8 mouse cellular contexts compared by ENCODE assay signal in the genomic region with DNA sequence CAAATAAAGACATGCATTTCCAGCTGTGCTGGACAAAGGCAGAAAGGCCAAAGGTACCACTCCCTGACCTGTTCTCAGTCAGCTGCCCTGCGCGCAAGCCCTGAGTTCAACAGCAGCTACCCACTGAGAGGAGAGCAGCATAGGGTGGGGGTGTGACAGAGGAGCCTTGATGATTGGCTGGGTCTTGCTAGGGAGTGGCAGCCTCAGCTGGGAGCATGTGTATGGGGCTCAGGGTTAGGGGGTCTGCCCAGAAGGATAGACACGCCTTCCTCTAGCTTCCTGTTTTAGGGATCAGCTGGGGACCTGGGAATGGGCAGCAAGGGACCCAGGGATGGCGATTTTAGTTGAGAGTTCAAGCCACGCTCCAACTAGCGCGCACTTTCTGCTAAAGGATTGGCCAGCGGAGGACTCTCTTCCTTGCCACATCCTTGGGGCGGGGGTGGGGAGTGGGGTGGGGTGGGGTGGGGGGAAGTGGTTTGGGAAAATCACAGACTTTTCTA.
DNase-seq lines count a peak whose midpoint lies in the region; ATAC-seq lines count a peak whose summit lies in the region.

No protein-coding gene starts in this region.

- DNase-seq in cerebellum, adult 9-10 months = peak; percentile 61
- no peak for DNase-seq in cerebellum, adult 11 months
- DNase-seq in midbrain, embryonic 14.5 days = peak; percentile 53
- no peak for DNase-seq in frontal cortex, postnatal 36 days (ENCODE audit: low spot score in 2 of 2)
- no peak for DNase-seq in layer of hippocampus, postnatal 10 days (ENCODE audit: low spot score in 2 of 2)
- no peak for DNase-seq in cerebellum, postnatal 36 days

- 2% methylated on average over 9 of the region's 9 CpGs for WGBS in hindbrain, embryonic 13.5 days
- WGBS in midbrain, embryonic 14.5 days = 4% methylated on average over 9 of the region's 9 CpGs

- H3K9me3 ChIP-seq in hindbrain, embryonic 13.5 days = no peaks in the 10 kb centered on the region
- H3K9me3 ChIP-seq in midbrain, embryonic 14.5 days (ENCODE audit: control insufficient read depth, low read length) = no peaks in the 10 kb centered on the region

- H3K27me3 ChIP-seq in hindbrain, embryonic 13.5 days = no peaks in the 10 kb centered on the region
- no peaks in the 10 kb centered on the region for H3K27me3 ChIP-seq in midbrain, embryonic 14.5 days (ENCODE audit: control insufficient read depth, insufficient read depth, low read length)

- ATAC-seq in common myeloid progenitor, adult 5-6 weeks (replicated peaks; ENCODE audit: low read depth, poor library complexity, severe bottlenecking) = peak; percentile 20; the same call in 1 of the 2 replicates
- ATAC-seq in hindbrain, embryonic 13.5 days (ENCODE audit: low FRiP score) = peak; percentile 67
- peak; percentile 66 for ATAC-seq in midbrain, embryonic 14.5 days (ENCODE audit: low FRiP score, low TSS enrichment)

- H3K36me3 ChIP-seq in hindbrain, embryonic 13.5 days = no peaks in the 10 kb centered on the region
- H3K36me3 ChIP-seq in midbrain, embryonic 14.5 days (ENCODE audit: control insufficient read depth, insufficient read depth, low read length) = no peaks in the 10 kb centered on the region

- H3K9ac ChIP-seq in hindbrain, embryonic 13.5 days = peak overlapping the region; percentile 85
- H3K9ac ChIP-seq in midbrain, embryonic 14.5 days (replicated peaks; ENCODE audit: low read length) = peak overlapping the region; percentile 82

- peak overlapping the region; percentile 81 for H3K27ac ChIP-seq in hindbrain, embryonic 13.5 days
- H3K27ac ChIP-seq in midbrain, embryonic 14.5 days (replicated peaks; ENCODE audit: low read depth, low read length) = peak overlapping the region; percentile 74

- H3K4me1 ChIP-seq in hindbrain, embryonic 13.5 days (replicated peaks) = peaks cover 49% of the 10 kb centered on the region
- peaks cover 40% of the 10 kb centered on the region for H3K4me1 ChIP-seq in midbrain, embryonic 14.5 days (ENCODE audit: control insufficient read depth, insufficient read depth, low read length)

- peak overlapping the region; percentile 67 for H3K4me2 ChIP-seq in hindbrain, embryonic 13.5 days
- H3K4me2 ChIP-seq in midbrain, embryonic 14.5 days (ENCODE audit: low read length) = peak overlapping the region; percentile 85

- H3K4me3 ChIP-seq in hindbrain, embryonic 13.5 days = peak overlapping the region; percentile 63
- H3K4me3 ChIP-seq in midbrain, embryonic 14.5 days (replicated peaks; ENCODE audit: low read depth, low read length) = peak overlapping the region; percentile 60

Comparison
In these comparisons a context has a peak if more than half of its experiments do, and no peak if none do; other contexts are left out.
1. DNase-seq: peak in cerebellum, adult 9-10 months (single experiment) and midbrain, embryonic 14.5 days (single experiment); none in cerebellum, adult 11 months (single experiment), frontal cortex, postnatal 36 days (0 of 2), layer of hippocampus, postnatal 10 days (0 of 2) and cerebellum, postnatal 36 days (0 of 2).
2. Peak in every context shown above with its lines, with median percentiles within 50 percentile points of each other: ATAC-seq.